Mouse (Mus musculus) layer of hippocampus, postnatal 14 days (tissue): ENCODE measurements around the gene Ccl5. TPM values are rescaled to one million over a fixed set of nuclear protein-coding genes. Genes with fewer than 3 reads are reported as not detected.
"Not testable (repeated sequence)": the region's sequence is repeated elsewhere in the genome, so short reads cannot be mapped to it uniquely, and the experiment has no call there.

Experiments
- DNase-seq, 2 experiments: peaks; one replicate each; pipeline ENCODE4 v3.0.0; 2021 to 2022; ENCODE audit warnings: low spot score in 2 of 2, mixed read lengths in 1 of 2
- long read RNA-seq, 2 experiments: library from polyadenylated mRNA; stranded (forward); transcript quantifications; one replicate each; pipeline ENCODE4 v2.0.0; 2021
- total RNA-seq, 2 experiments: library from RNA; stranded (reverse); gene quantifications; 2 replicates each; pipeline ENCODE4 v1.2.3; 2021

The Ccl5 gene
- total RNA-seq = not detected
- long read RNA-seq, experiment 1 = 0 reads
- long read RNA-seq, experiment 2 = 0 reads

- DNase-seq = no peak
These were observed at the start of gene Ccl5 for GRCm38 (mm10) chr11:83530360-83530759. TSS of gene Ccl5 (minus strand) at chr11:83530518.

- no peak for DNase-seq
These were observed 48.7 kb upstream of the Ccl5 start for GRCm38 (mm10) chr11:83578999-83579398.

GRCm38 (mm10) chr11:83578186-83578760 lies 48.0 kb upstream of the Ccl5 start, which contains the start of gene Ccl9:
TSS of gene Ccl9 (minus strand) at chr11:83578636.
- DNase-seq = no peak

GRCm38 (mm10) chr11:83576927-83577555 lies 46.7 kb upstream of the Ccl5 start:
- no peak for DNase-seq

GRCm38 (mm10) chr11:83572834-83573233 lies 42.5 kb upstream of the Ccl5 start:
- no peak for DNase-seq

GRCm38 (mm10) chr11:83572223-83572622 lies 41.9 kb upstream of the Ccl5 start:
- peak in 1 of 2 experiments; percentile 33 for DNase-seq

- no peak for DNase-seq
These were observed 39.9 kb upstream of the Ccl5 start for GRCm38 (mm10) chr11:83570189-83570588.

- DNase-seq = no peak
These were observed 38.9 kb upstream of the Ccl5 start for GRCm38 (mm10) chr11:83569249-83569648.

GRCm38 (mm10) chr11:83568786-83569185 lies 38.5 kb upstream of the Ccl5 start:
- no peak for DNase-seq

- DNase-seq = no peak
These were observed 37.7 kb upstream of the Ccl5 start for GRCm38 (mm10) chr11:83568061-83568460.

GRCm38 (mm10) chr11:83567311-83567710 lies 37.0 kb upstream of the Ccl5 start:
- no peak for DNase-seq

GRCm38 (mm10) chr11:83566617-83567016 lies 36.3 kb upstream of the Ccl5 start:
- DNase-seq = no peak

GRCm38 (mm10) chr11:83563754-83564153 lies 33.4 kb upstream of the Ccl5 start:
- peak in 1 of 2 experiments; percentile 9 for DNase-seq

GRCm38 (mm10) chr11:83562311-83562887 lies 32.1 kb upstream of the Ccl5 start:
- no peak for DNase-seq

- DNase-seq = no peak
These were observed 30.1 kb upstream of the Ccl5 start for GRCm38 (mm10) chr11:83560405-83560804.

GRCm38 (mm10) chr11:83557074-83557473 lies 26.8 kb upstream of the Ccl5 start:
- no peak for DNase-seq

- peak; percentile 42 to 82 for DNase-seq
These were observed 25.9 kb upstream of the Ccl5 start for GRCm38 (mm10) chr11:83556085-83556781.

- DNase-seq = no peak
These were observed 21.4 kb upstream of the Ccl5 start for GRCm38 (mm10) chr11:83551668-83552067.

- not testable (repeated sequence) for DNase-seq
These were observed 20.7 kb upstream of the Ccl5 start for GRCm38 (mm10) chr11:83551037-83551436.

- DNase-seq = no peak
These were observed 19.9 kb upstream of the Ccl5 start for GRCm38 (mm10) chr11:83550186-83550632.

GRCm38 (mm10) chr11:83544214-83544613 lies 13.9 kb upstream of the Ccl5 start:
- no peak for DNase-seq

- DNase-seq = no peak
These were observed 11.1 kb upstream of the Ccl5 start for GRCm38 (mm10) chr11:83541415-83541814.
